Mouse (Mus musculus) left cerebral cortex, postnatal 14 days (tissue): ENCODE measurements at regions not wholly inside any gene's neighbourhood (a gene's known extent, or its start where the extent isn't known, plus 50 kb on each side); places are given as distances from the start of the nearest gene placed in this dataset.

Source experiments
- DNase-seq, 2 experiments: peaks; one replicate each; pipeline ENCODE4 v3.0.0; 2021 to 2022; ENCODE audit warnings: low spot score in 2 of 2, mixed read lengths in 1 of 2
- intact Hi-C: fragments of 180-260 bp; cut with DNase I; formaldehyde crosslinking; loops from one replicate; pipeline ENCODE4 v1.15.1; 2025

GRCm38 (mm10) chr1:27169278-27169677 lies 482.0 kb upstream of the 4931408C20Rik start:
- intact Hi-C loops: no loop called here
- peak in 1 of 2 experiments; percentile 2 for DNase-seq
